Mouse (Mus musculus): ENCODE results near the gene Tspan5. TPM values are rescaled to one million over a fixed set of nuclear protein-coding genes. Genes with fewer than 3 reads are reported as not detected.

Gene Tspan5
- total RNA-seq, 1 experiment = 12.7 TPM

DNA sequence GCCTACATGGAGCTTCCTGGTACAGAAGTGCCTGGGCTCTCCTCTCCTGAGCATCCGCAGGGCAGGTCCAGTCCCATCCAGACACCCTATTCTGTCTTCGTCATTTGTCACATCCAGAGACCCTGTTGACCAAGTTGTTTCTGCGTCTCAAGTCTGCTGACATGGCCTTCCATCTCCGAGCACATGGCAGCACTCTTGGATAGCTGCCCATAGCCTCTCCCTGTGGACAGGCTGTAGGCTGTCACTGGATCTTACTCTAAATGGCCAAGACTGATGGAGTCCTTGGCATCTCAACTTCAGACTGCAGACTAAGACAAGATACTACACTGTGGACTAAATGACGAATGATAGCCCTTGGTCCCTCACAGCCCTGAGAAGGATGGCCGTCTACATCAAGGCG is 133.3 kb downstream of the Tspan5 start:
- DNase-seq (ENCODE audit: low read depth, low spot score) = no peak

GRCm38 (mm10) chr3:138875936-138876335 is 133.9 kb downstream of the Tspan5 start:
- Histone ChIP-seq H3K9me3 (ENCODE audit: control insufficient read depth, insufficient read depth, low read depth, low read length) (no peaks in the 10 kb centered on the region), H3K4me1 (ENCODE audit: control insufficient read depth in 2 of 2, insufficient read depth in 2 of 2, low read length in 2 of 2, poor library complexity in 1 of 2) (no peaks in the 10 kb centered on the region), H3K36me3 (ENCODE audit: control insufficient read depth, insufficient read depth, low read length, poor library complexity, severe bottlenecking) (peaks cover 7% of the 10 kb centered on the region; the same call in 1 of the 2 replicates), H3K27ac (ENCODE audit: insufficient read depth, low read depth, low read length, poor library complexity, severe bottlenecking) (no peak overlapping the region), H3K9ac (ENCODE audit: insufficient read depth, low read depth, low read length, poor library complexity, severe bottlenecking) (no peak overlapping the region), H3K4me3 (ENCODE audit: insufficient read depth in 1 of 2, low read depth in 1 of 2, low read length in 2 of 2, poor library complexity in 1 of 2, severe bottlenecking in 1 of 2) (no peak overlapping the region)
- in situ Hi-C loops (cut with MboI; ENCODE audit: low sequenced_read_pairs in 2 of 2, unreplicated experiment in 2 of 2) = no loop called here
- TF ChIP-seq CHD2 (IDR thresholded peaks at IDR 0.05; ENCODE audit: low read depth, low read length) (no peak), ZNF384 (IDR thresholded peaks at IDR 0.05; ENCODE audit: low read depth, low read length) (no peak), MAFK (IDR thresholded peaks at IDR 0.05; ENCODE audit: insufficient read depth, low read depth, low read length) (no peak)
- DNase-seq (ENCODE audit: low read depth, low spot score) = no peak

More for the DNA sequence above, 133.3 kb downstream of the Tspan5 start:
- no peak overlapping the region for H3K4me3 ChIP-seq (ENCODE audit: insufficient read depth in 1 of 2, low read depth in 1 of 2, low read length in 2 of 2, poor library complexity in 1 of 2, severe bottlenecking in 1 of 2)
- H3K9ac ChIP-seq (ENCODE audit: insufficient read depth, low read depth, low read length, poor library complexity, severe bottlenecking) = no peak overlapping the region
- H3K9me3 ChIP-seq (ENCODE audit: control insufficient read depth, insufficient read depth, low read depth, low read length) = no peaks in the 10 kb centered on the region
- H3K27ac ChIP-seq (ENCODE audit: insufficient read depth, low read depth, low read length, poor library complexity, severe bottlenecking) = no peak overlapping the region
- TF ChIP-seq HCFC1 (IDR thresholded peaks at IDR 0.05; ENCODE audit: borderline replicate concordance, insufficient read depth, low read length) = no peak
- TF ChIP-seq ZNF384 (IDR thresholded peaks at IDR 0.05; ENCODE audit: low read depth, low read length) = no peak
- no peak for TF ChIP-seq ZC3H11A (IDR thresholded peaks at IDR 0.05; ENCODE audit: borderline replicate concordance, low read depth, low read length)
- no peak for TF ChIP-seq CHD2 (IDR thresholded peaks at IDR 0.05; ENCODE audit: low read depth, low read length)
- no peak for TF ChIP-seq MAFK (IDR thresholded peaks at IDR 0.05; ENCODE audit: insufficient read depth, low read depth, low read length)
- in situ Hi-C loops (cut with MboI; ENCODE audit: low sequenced_read_pairs in 2 of 2, unreplicated experiment in 2 of 2) = no loop called here
- no peaks in the 10 kb centered on the region for H3K4me1 ChIP-seq (ENCODE audit: control insufficient read depth in 2 of 2, insufficient read depth in 2 of 2, low read length in 2 of 2, poor library complexity in 1 of 2)
- peaks cover 7% of the 10 kb centered on the region; the same call in 1 of the 2 replicates for H3K36me3 ChIP-seq (ENCODE audit: control insufficient read depth, insufficient read depth, low read length, poor library complexity, severe bottlenecking)

DNA sequence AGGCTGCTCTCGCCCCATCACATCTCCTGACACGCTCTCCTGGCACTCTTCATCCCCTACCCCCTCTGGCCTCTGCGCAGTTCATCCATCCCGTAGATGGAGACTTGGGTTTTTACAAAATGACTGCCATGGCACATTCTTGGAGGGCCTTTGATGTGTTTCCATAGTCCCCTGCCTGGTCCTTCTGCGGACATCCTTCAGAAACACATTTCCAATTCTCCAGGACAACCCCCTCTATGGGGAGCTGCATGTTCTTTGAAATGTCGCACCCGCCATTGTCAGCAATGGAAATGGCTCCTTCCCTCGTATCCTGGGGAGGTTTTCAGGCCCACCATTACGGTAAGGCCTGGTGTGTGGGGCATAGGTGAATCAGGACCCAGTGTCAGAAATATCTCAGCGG is 134.4 kb downstream of the Tspan5 start:
- no peak for TF ChIP-seq ZNF384 (IDR thresholded peaks at IDR 0.05; ENCODE audit: low read depth, low read length)
- TF ChIP-seq MAFK (IDR thresholded peaks at IDR 0.05; ENCODE audit: insufficient read depth, low read depth, low read length) = no peak
- TF ChIP-seq ZC3H11A (IDR thresholded peaks at IDR 0.05; ENCODE audit: borderline replicate concordance, low read depth, low read length) = no peak
- TF ChIP-seq HCFC1 (IDR thresholded peaks at IDR 0.05; ENCODE audit: borderline replicate concordance, insufficient read depth, low read length) = no peak
- TF ChIP-seq CHD2 (IDR thresholded peaks at IDR 0.05; ENCODE audit: low read depth, low read length) = no peak
- no peak overlapping the region for H3K9ac ChIP-seq (ENCODE audit: insufficient read depth, low read depth, low read length, poor library complexity, severe bottlenecking)
- in situ Hi-C loops (cut with MboI; ENCODE audit: low sequenced_read_pairs in 2 of 2, unreplicated experiment in 2 of 2) = no loop called here
- no peak overlapping the region for H3K27ac ChIP-seq (ENCODE audit: insufficient read depth, low read depth, low read length, poor library complexity, severe bottlenecking)
- no peak for DNase-seq (ENCODE audit: low read depth, low spot score)
- H3K4me3 ChIP-seq (ENCODE audit: insufficient read depth in 1 of 2, low read depth in 1 of 2, low read length in 2 of 2, poor library complexity in 1 of 2, severe bottlenecking in 1 of 2) = 0 out of 4 replicates have a peak overlapping the region, but pooled peaks of 1 of the 2 experiments have one; percentile 51
- peaks cover 7% of the 10 kb centered on the region; the same call in 1 of the 2 replicates for H3K36me3 ChIP-seq (ENCODE audit: control insufficient read depth, insufficient read depth, low read length, poor library complexity, severe bottlenecking)
- no peaks in the 10 kb centered on the region for H3K4me1 ChIP-seq (ENCODE audit: control insufficient read depth in 2 of 2, insufficient read depth in 2 of 2, low read length in 2 of 2, poor library complexity in 1 of 2)
- no peaks in the 10 kb centered on the region for H3K9me3 ChIP-seq (ENCODE audit: control insufficient read depth, insufficient read depth, low read depth, low read length)

- no peak for DNase-seq (ENCODE audit: low read depth, low spot score)
- no peak overlapping the region for H3K27ac ChIP-seq (ENCODE audit: insufficient read depth, low read depth, low read length, poor library complexity, severe bottlenecking)
- H3K9ac ChIP-seq (ENCODE audit: insufficient read depth, low read depth, low read length, poor library complexity, severe bottlenecking) = peak overlapping the region; percentile 53
- peaks cover 7% of the 10 kb centered on the region; the same call in 1 of the 2 replicates for H3K36me3 ChIP-seq (ENCODE audit: control insufficient read depth, insufficient read depth, low read length, poor library complexity, severe bottlenecking)
- no peaks in the 10 kb centered on the region for H3K9me3 ChIP-seq (ENCODE audit: control insufficient read depth, insufficient read depth, low read depth, low read length)
- no peaks in the 10 kb centered on the region for H3K4me1 ChIP-seq (ENCODE audit: control insufficient read depth in 2 of 2, insufficient read depth in 2 of 2, low read length in 2 of 2, poor library complexity in 1 of 2)
- H3K4me3 ChIP-seq (ENCODE audit: insufficient read depth in 1 of 2, low read depth in 1 of 2, low read length in 2 of 2, poor library complexity in 1 of 2, severe bottlenecking in 1 of 2) = peak overlapping the region; percentile 51 to 52
- TF ChIP-seq ZC3H11A (IDR thresholded peaks at IDR 0.05; ENCODE audit: borderline replicate concordance, low read depth, low read length) = no peak
- no peak for TF ChIP-seq HCFC1 (IDR thresholded peaks at IDR 0.05; ENCODE audit: borderline replicate concordance, insufficient read depth, low read length)
- TF ChIP-seq MAFK (IDR thresholded peaks at IDR 0.05; ENCODE audit: insufficient read depth, low read depth, low read length) = no peak
- TF ChIP-seq ZNF384 (IDR thresholded peaks at IDR 0.05; ENCODE audit: low read depth, low read length) = no peak
- no peak for TF ChIP-seq CHD2 (IDR thresholded peaks at IDR 0.05; ENCODE audit: low read depth, low read length)
- in situ Hi-C loops (cut with MboI; ENCODE audit: low sequenced_read_pairs in 2 of 2, unreplicated experiment in 2 of 2) = no loop called here
Observed at GRCm38 (mm10) chr3:138876931-138877361, 135.0 kb downstream of the Tspan5 start.

DNA sequence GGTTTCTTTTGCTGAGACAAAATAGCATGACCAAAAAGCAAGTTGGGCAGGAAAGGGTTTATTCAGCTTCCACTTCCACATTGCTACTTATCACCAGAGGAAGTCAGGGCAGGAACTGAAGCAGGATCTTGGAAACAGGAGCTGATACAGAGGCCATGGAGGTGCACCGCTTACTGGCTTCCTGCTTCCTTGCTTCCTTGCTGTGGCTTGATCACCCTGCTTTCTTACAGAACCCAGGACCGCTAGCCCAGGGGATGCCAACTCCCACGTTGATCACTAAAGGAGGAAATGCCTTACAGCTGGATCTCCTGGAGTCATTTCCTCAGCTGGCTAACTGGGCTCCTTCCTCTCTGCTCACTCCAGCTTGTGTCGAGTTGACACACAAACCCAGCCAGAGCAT is 135.7 kb downstream of the Tspan5 start:
- Histone ChIP-seq H3K27ac (ENCODE audit: insufficient read depth, low read depth, low read length, poor library complexity, severe bottlenecking) (no peak overlapping the region), H3K9me3 (ENCODE audit: control insufficient read depth, insufficient read depth, low read depth, low read length) (no peaks in the 10 kb centered on the region), H3K36me3 (ENCODE audit: control insufficient read depth, insufficient read depth, low read length, poor library complexity, severe bottlenecking) (peaks cover 7% of the 10 kb centered on the region; the same call in 1 of the 2 replicates), H3K4me3 (ENCODE audit: insufficient read depth in 1 of 2, low read depth in 1 of 2, low read length in 2 of 2, poor library complexity in 1 of 2, severe bottlenecking in 1 of 2) (no peak overlapping the region; a peak in 1 of 4 replicates), H3K4me1 (ENCODE audit: control insufficient read depth in 2 of 2, insufficient read depth in 2 of 2, low read length in 2 of 2, poor library complexity in 1 of 2) (no peaks in the 10 kb centered on the region), H3K9ac (ENCODE audit: insufficient read depth, low read depth, low read length, poor library complexity, severe bottlenecking) (no peak overlapping the region)
- DNase-seq (ENCODE audit: low read depth, low spot score) = no peak
- TF ChIP-seq HCFC1 (IDR thresholded peaks at IDR 0.05; ENCODE audit: borderline replicate concordance, insufficient read depth, low read length) (no peak), ZNF384 (IDR thresholded peaks at IDR 0.05; ENCODE audit: low read depth, low read length) (no peak), MAFK (IDR thresholded peaks at IDR 0.05; ENCODE audit: insufficient read depth, low read depth, low read length) (no peak), ZC3H11A (IDR thresholded peaks at IDR 0.05; ENCODE audit: borderline replicate concordance, low read depth, low read length) (no peak)
- in situ Hi-C loops (cut with MboI; ENCODE audit: low sequenced_read_pairs in 2 of 2, unreplicated experiment in 2 of 2) = no loop called here
